Comparison of ENCODE assay signal across 11 mouse cellular contexts in genomic region chr8:126681948-126682651, GRCm38 (mm10).
DNase-seq lines count a peak whose midpoint lies in the region; ATAC-seq and TF ChIP-seq lines count a peak whose summit lies in the region.
"Had no signal": no experiment of that assay in that cellular context is flagged by ENCODE, and none has a peak within 500 bp of the region (broad histone marks: within the 10 kb centered on the region; RNA-seq: fewer than 3 reads in every experiment).

No protein-coding gene starts in this region.

- peak overlapping the region; percentile 13; the same call in 1 of the 2 replicates for H3K27ac ChIP-seq in forebrain, embryonic 10.5 days
- no peak overlapping the region for H3K27ac ChIP-seq in forebrain, embryonic 12.5 days
- peak overlapping the region; percentile 51 for H3K27ac ChIP-seq in kidney, postnatal 0 days
- peak overlapping the region; percentile 43; the same call in 1 of the 2 replicates for H3K27ac ChIP-seq in heart, embryonic 11.5 days (ENCODE audit: low read depth, low read length)
- H3K27ac ChIP-seq: liver, embryonic 13.5 days had no signal

- ATAC-seq in forebrain, embryonic 12.5 days (ENCODE audit: low FRiP score) = no peak
- ATAC-seq in kidney, postnatal 0 days (replicated peaks; ENCODE audit: low FRiP score, low read depth) = no peak
- ATAC-seq in heart, embryonic 11.5 days (replicated peaks; ENCODE audit: insufficient number of reproducible peaks, low FRiP score, low TSS enrichment) = no peak

- no peak overlapping the region for H3K4me2 ChIP-seq in forebrain, embryonic 12.5 days
- H3K4me2 ChIP-seq in kidney, postnatal 0 days (ENCODE audit: low read length) = no peak overlapping the region
- no peak overlapping the region for H3K4me2 ChIP-seq in heart, embryonic 11.5 days
- H3K4me2 ChIP-seq: liver, embryonic 13.5 days had no signal

- H3K27me3 ChIP-seq in forebrain, embryonic 10.5 days (ENCODE audit: poor library complexity, severe bottlenecking) = no peaks in the 10 kb centered on the region
- no peaks in the 10 kb centered on the region for H3K27me3 ChIP-seq in forebrain, embryonic 12.5 days
- no peaks in the 10 kb centered on the region for H3K27me3 ChIP-seq in kidney, postnatal 0 days (ENCODE audit: insufficient read depth, low read length)
- H3K27me3 ChIP-seq in heart, embryonic 11.5 days (ENCODE audit: control insufficient read depth, insufficient read depth, low read length) = no peaks in the 10 kb centered on the region
- H3K27me3 ChIP-seq: liver, embryonic 13.5 days had no signal

- no peak overlapping the region for H3K9ac ChIP-seq in forebrain, embryonic 12.5 days
- H3K9ac ChIP-seq in kidney, postnatal 0 days (ENCODE audit: low read depth, low read length) = no peak overlapping the region
- H3K9ac ChIP-seq in heart, embryonic 11.5 days (ENCODE audit: low read depth, low read length) = no peak overlapping the region
- H3K9ac ChIP-seq: liver, embryonic 13.5 days had no signal

- 34% methylated on average over 6 of the region's 6 CpGs for WGBS in forebrain, embryonic 10.5 days
- 32% methylated on average over 6 of the region's 6 CpGs for WGBS in forebrain, embryonic 12.5 days
- 35% methylated on average over 6 of the region's 6 CpGs for WGBS in kidney, postnatal 0 days
- 49% methylated on average over 6 of the region's 6 CpGs for WGBS in heart, embryonic 11.5 days (ENCODE audit: insufficient replicate concordance)

- no peak for TF ChIP-seq CTCF in kidney, postnatal 0 days (IDR thresholded peaks at IDR 0.05; ENCODE audit: low read depth)

- H3K9me3 ChIP-seq in forebrain, embryonic 10.5 days = peaks cover 4% of the 10 kb centered on the region; the same call in 1 of the 2 replicates
- no peaks in the 10 kb centered on the region for H3K9me3 ChIP-seq in forebrain, embryonic 12.5 days
- no peaks in the 10 kb centered on the region for H3K9me3 ChIP-seq in kidney, postnatal 0 days (replicated peaks; ENCODE audit: low read length)
- no peaks in the 10 kb centered on the region for H3K9me3 ChIP-seq in heart, embryonic 11.5 days (replicated peaks; ENCODE audit: control insufficient read depth, low read length)
- H3K9me3 ChIP-seq: liver, embryonic 13.5 days had no signal

- H3K36me3 ChIP-seq in forebrain, embryonic 10.5 days (replicated peaks) = no peaks in the 10 kb centered on the region
- no peaks in the 10 kb centered on the region for H3K36me3 ChIP-seq in forebrain, embryonic 12.5 days (replicated peaks)
- no peaks in the 10 kb centered on the region for H3K36me3 ChIP-seq in kidney, postnatal 0 days (ENCODE audit: insufficient read depth, low read length)
- H3K36me3 ChIP-seq in heart, embryonic 11.5 days (ENCODE audit: control insufficient read depth, insufficient read depth, low read length) = no peaks in the 10 kb centered on the region
- H3K36me3 ChIP-seq: liver, embryonic 13.5 days had no signal

- peaks cover 26% of the 10 kb centered on the region for H3K4me1 ChIP-seq in forebrain, embryonic 10.5 days
- peaks cover 20% of the 10 kb centered on the region for H3K4me1 ChIP-seq in forebrain, embryonic 12.5 days
- H3K4me1 ChIP-seq in kidney, postnatal 0 days (replicated peaks; ENCODE audit: insufficient read depth, low read length) = no peaks in the 10 kb centered on the region
- peaks cover 5% of the 10 kb centered on the region for H3K4me1 ChIP-seq in heart, embryonic 11.5 days (ENCODE audit: control insufficient read depth, insufficient read depth, low read length)
- H3K4me1 ChIP-seq: liver, embryonic 13.5 days had no signal

- H3K4me3 ChIP-seq in forebrain, embryonic 10.5 days = no peak overlapping the region
- H3K4me3 ChIP-seq in forebrain, embryonic 12.5 days (replicated peaks) = no peak overlapping the region
- no peak overlapping the region for H3K4me3 ChIP-seq in kidney, postnatal 0 days (replicated peaks; ENCODE audit: low read depth, low read length)
- no peak overlapping the region for H3K4me3 ChIP-seq in heart, embryonic 11.5 days (ENCODE audit: low read depth, low read length)
- H3K4me3 ChIP-seq: liver, embryonic 13.5 days had no signal

- DNase-seq in forebrain, embryonic 10.5 days (ENCODE audit: extremely low spot score, low spot score) = no peak
- peak; percentile 77 for DNase-seq in kidney, postnatal 0 days (ENCODE audit: low spot score)
- no peak for DNase-seq in kidney, adult 18-20 months
- DNase-seq in lung, postnatal 10 days = peak; percentile 68
- no peak for DNase-seq in ovary, postnatal 10 days (ENCODE audit: low spot score)
- no peak for DNase-seq in MN1 (ENCODE audit: low spot score)
- DNase-seq: embryo, embryonic 11 days; liver, embryonic 13.5 days; thymus, postnatal 36 days had no signal

Comparison
In these comparisons a context has a peak if more than half of its experiments do, and no peak if none do; other contexts are left out.
1. DNase-seq: peak in kidney, postnatal 0 days (single experiment) and lung, postnatal 10 days (single experiment); none in forebrain, embryonic 10.5 days (single experiment), kidney, adult 18-20 months (single experiment), ovary, postnatal 10 days (single experiment) and MN1 (single experiment).